Mouse (Mus musculus): ENCODE measurements at regions not wholly inside any gene's neighbourhood (a gene's known extent, or its start where the extent isn't known, plus 50 kb on each side); places are given as distances from the start of the nearest gene placed in this dataset.

DNA sequence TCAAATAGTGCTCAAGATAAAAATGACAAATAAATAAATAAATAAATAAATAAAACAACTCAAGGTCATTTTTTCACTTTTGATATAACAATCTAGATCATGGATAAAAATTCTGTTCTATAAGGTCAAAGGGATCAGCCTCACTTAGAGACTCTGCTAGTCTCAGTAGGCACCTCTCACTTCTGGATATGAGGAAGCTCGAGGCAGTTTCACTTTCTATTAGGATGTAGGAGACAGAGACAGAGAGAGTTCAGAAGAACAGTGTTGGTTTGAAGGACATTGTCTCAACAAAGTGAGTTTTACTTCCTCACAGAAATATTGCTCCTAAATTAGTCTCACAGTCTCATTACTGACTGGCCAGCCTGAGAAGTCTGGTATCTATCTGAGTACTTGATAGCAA is 458.9 kb downstream of the Trib2 start:
- no peak for DNase-seq

- no peak for DNase-seq
Measured at GRCm38 (mm10) chr12:15320697-15321449, 495.8 kb downstream of the Trib2 start.

GRCm38 (mm10) chr12:15319647-15320046 is 497.1 kb downstream of the Trib2 start:
- DNase-seq, result no peak

- DNase-seq, result no peak
Measured at GRCm38 (mm10) chr12:15294898-15295297, 521.8 kb downstream of the Trib2 start.

- no peak for DNase-seq
Measured at GRCm38 (mm10) chr12:15262165-15262564, 554.6 kb downstream of the Trib2 start.

GRCm38 (mm10) chr12:15261604-15262003 is 555.1 kb downstream of the Trib2 start:
- no peak for DNase-seq

GRCm38 (mm10) chr12:15260907-15261415 is 555.8 kb downstream of the Trib2 start:
- no peak for DNase-seq

- DNase-seq, result no peak
Measured at GRCm38 (mm10) chr12:15244966-15245365, 571.8 kb downstream of the Trib2 start.

- no peak for DNase-seq
Measured at GRCm38 (mm10) chr12:15222497-15223170, 594.1 kb downstream of the Trib2 start.

- no peak for DNase-seq
Measured at GRCm38 (mm10) chr12:15218504-15218903, 598.2 kb downstream of the Trib2 start.

GRCm38 (mm10) chr12:15216180-15216579 is 600.5 kb downstream of the Trib2 start:
- DNase-seq, result no peak

GRCm38 (mm10) chr12:15174411-15175041 is 642.2 kb downstream of the Trib2 start:
- DNase-seq, result no peak

DNA sequence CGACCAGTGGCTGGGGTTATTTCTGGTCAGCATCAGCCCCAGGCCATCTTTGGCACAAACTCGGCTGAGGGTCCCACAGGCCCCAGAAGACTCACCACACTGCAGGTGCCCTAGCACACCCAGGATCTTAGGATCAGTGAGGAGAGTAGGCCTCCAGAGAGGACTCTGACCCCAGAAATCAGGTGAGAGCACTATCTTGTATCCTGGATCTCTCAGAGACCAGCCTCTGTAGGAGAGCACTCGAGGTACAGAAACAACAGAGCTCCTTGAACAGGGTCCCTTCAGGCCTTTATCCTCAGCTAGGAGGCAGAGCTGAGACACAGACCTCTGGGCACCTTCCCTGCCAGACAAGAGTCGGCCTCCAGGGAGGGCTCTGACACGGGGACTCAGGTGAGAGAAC is 654.1 kb downstream of the Trib2 start:
- no peak for DNase-seq

- no peak for DNase-seq
Measured at GRCm38 (mm10) chr12:15161864-15162263, 654.9 kb downstream of the Trib2 start.

DNA sequence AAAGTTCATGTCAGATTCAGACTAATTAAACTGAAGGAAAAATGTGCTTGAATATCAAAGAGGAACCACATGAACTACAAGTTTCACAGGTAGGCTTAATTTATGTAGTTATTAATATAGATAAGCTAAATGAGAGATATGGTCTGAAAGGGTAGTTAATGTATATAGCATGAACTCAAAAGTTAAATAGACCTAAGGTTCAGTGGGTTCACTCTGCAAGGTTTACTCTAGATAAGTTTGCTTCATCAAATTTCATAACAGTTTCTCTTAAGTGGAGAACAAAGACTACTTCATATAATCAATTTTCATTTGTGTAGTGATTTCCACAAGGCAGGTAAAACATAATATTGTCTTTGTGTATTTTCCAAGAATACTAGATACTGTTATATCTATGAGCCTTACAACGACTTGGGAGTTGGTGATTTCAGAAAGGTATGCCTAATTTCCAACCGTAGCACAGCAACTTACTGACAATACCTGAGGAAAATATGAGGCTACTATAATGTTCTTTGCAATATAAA is 656.2 kb downstream of the Trib2 start:
- no peak for DNase-seq

DNA sequence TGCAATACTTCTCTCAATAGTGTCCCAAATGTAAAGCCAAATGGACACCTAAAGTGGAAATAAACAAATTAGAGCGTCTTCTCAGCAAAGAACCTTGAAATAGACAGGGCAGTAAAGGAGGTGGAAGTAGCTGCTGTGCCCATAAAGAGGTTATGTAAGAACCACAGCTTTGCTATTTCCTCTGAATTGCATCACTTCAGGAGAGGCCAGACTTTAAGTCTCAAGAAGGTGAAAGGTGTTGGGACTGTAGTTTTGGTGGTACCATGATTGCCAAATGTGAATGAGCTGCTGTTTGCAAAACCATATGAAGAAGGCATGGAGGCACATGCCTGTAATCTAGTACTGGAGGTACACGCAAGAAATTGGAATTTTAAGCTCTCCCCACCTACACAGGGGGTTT is 670.3 kb downstream of the Trib2 start:
- no peak for DNase-seq

- no peak for DNase-seq
Measured at GRCm38 (mm10) chr12:15137039-15137438, 679.7 kb downstream of the Trib2 start.

GRCm38 (mm10) chr12:15124179-15124578 is 692.5 kb downstream of the Trib2 start:
- no peak for DNase-seq

GRCm38 (mm10) chr12:15122586-15123212 is 694.0 kb downstream of the Trib2 start:
- no peak for DNase-seq

DNA sequence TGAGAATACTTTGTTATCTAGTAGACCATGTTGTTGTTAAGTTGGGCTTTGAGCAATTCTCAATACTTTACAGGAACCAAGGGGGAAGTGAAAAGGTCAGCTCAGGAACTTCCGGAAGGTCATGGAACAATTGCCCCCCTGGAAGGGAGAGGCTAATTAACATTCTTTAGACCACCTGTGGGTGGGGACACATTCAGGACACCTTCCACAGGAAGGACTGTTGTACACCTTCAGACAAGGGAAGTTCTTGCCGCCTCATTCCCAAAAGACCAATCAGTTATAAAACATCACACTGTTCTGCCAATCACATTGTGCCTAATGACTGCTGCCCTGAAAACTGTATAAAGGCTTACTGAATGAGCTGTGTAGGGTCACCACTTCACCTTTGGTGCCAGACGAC is 701.2 kb downstream of the Trib2 start:
- DNase-seq, result no peak

DNA sequence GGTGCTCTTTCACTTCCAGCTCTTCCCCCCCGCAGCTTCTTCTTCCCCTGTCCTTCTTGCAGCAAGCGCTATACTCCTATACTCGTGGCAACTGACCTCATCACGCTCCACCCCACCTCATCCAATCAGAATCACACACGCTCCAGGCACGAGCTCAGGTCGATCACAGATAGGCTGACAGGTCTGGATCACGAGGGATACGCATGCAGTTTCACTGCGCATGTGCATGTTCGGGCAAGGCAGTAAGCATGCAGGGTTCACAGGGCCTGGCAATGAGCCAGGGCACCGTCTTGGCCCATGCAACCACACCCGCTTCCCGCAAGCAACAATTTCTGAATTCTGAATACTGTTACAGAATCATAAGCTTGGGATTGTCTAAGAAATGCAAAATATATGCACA is 701.9 kb downstream of the Trib2 start:
- no peak for DNase-seq

- no peak for DNase-seq
Measured at GRCm38 (mm10) chr12:15111049-15111448, 705.7 kb downstream of the Trib2 start.

- no peak for DNase-seq
Measured at GRCm38 (mm10) chr12:15104876-15105275, 711.8 kb downstream of the Trib2 start.
